Mouse (Mus musculus) heart, adult 9 months (tissue): Measurements from ENCODE around the gene Ptger2.
A peak's percentile ranks its signal among the peaks of the same experiment; 100 is the strongest.

Source experiments
- DNase-seq, 2 experiments: peaks; one replicate each; pipeline ENCODE4 v3.0.0; 2022; ENCODE audit warnings: low spot score in 2 of 2

Gene Ptger2

GRCm38 (mm10) chr14:45048128-45048527, 60.1 kb downstream of the Ptger2 start:
- DNase-seq: no peak

GRCm38 (mm10) chr14:45049689-45050418, 61.9 kb downstream of the Ptger2 start:
- DNase-seq: peak; percentile 38 to 58

- no peak for DNase-seq
Observed at GRCm38 (mm10) chr14:45050419-45050776, 62.4 kb downstream of the Ptger2 start.

- DNase-seq: no peak
Observed at GRCm38 (mm10) chr14:45051116-45051515, 63.1 kb downstream of the Ptger2 start.
